Mouse (Mus musculus): ENCODE data around the gene Runx2. TPM values are rescaled to one million over a fixed set of nuclear protein-coding genes. Genes with fewer than 3 reads are reported as not detected.

Runx2 gene
- polyA plus RNA-seq, 1 experiment from 2014 or later, result 0.23 TPM

DNA sequence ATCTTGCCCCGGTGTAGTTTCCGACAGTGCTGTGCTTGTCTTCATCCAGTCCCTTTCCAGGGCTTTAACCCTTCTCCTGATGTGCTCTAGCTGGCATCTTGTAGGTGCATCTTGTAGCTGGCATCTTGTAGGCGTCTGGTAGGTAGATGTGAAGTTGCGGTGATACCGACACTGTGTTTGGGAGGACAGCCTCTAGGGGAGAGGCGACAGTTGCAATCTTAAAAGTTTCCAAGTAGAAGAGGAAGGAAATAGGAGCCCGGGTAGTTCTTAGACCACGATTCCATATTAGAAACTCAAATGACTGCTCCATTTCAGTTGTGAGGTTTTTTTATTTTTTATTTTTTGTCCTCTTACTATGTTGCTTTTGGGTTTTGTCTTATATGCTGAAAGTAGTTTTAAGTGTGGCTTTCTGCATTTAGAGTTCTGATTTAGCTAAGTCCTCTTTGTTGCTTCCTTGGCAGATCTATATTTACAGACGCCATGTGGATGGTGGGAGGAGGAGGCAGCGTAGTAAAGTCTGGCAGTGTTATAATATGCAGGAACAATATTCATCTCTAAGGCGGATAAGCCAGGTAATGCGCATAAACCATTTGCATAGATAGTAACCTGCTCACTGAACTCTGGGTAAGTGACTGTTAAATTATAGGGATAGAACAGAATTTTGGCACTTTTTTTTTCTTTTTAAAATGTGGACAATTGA is 22.2 kb downstream of the Runx2 start:
- Histone ChIP-seq H3K9me3 (replicated peaks) (no peaks in the 10 kb centered on the region), H3K4me3 (no peak overlapping the region), H3K27ac (no peak overlapping the region), H3K4me2 (no peak overlapping the region), H3K36me3 (no peaks in the 10 kb centered on the region), H3K4me1 (replicated peaks) (no peaks in the 10 kb centered on the region), H3K27me3 (no peaks in the 10 kb centered on the region), H3K9ac (no peak overlapping the region)
- no peak for ATAC-seq (replicated peaks; ENCODE audit: insufficient number of reproducible peaks, insufficient read depth, low FRiP score, low read depth)
- WGBS, result 82% methylated on average over 12 of the region's 12 CpGs

GRCm38 (mm10) chr17:44788982-44789747 is 25.4 kb downstream of the Runx2 start:
- no peak overlapping the region for H3K4me3 ChIP-seq
- ATAC-seq (replicated peaks; ENCODE audit: insufficient number of reproducible peaks, insufficient read depth, low FRiP score, low read depth), result no peak
- H3K27me3 ChIP-seq, result no peaks in the 10 kb centered on the region
- H3K9ac ChIP-seq, result no peak overlapping the region
- no peaks in the 10 kb centered on the region for H3K9me3 ChIP-seq (replicated peaks)
- H3K27ac ChIP-seq, result peak overlapping the region; percentile 37; the same call in 1 of the 2 replicates
- 71% methylated on average over 5 of the region's 5 CpGs for WGBS
- no peaks in the 10 kb centered on the region for H3K4me1 ChIP-seq (replicated peaks)
- H3K4me2 ChIP-seq, result no peak overlapping the region
- H3K36me3 ChIP-seq, result no peaks in the 10 kb centered on the region

DNA sequence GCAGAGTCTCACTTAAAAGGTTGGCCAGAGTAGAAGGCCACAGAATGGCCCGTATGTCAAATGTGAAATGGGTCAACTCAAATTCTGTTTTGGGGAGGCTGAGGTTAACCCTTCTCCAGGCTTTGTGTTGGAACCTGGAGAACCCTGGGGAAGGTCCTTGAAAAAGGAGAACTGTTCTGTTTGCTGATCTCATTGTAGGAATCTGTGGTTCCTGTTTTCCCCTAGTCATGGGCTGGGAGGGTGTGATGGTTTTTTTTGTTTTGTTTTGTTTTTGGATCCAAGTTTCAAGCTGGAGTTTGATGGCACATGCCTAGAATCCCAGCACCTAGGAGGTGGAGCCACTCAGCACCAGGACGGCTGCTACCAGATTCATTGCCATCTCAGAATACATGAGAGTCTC is 31.5 kb downstream of the Runx2 start:
- H3K27ac ChIP-seq, result no peak overlapping the region
- WGBS, result 83% methylated on average over 2 of the region's 2 CpGs

GRCm38 (mm10) chr17:44782366-44782765 is 32.2 kb downstream of the Runx2 start:
- WGBS, result 89% methylated on average over 4 of the region's 4 CpGs
- Histone ChIP-seq H3K4me2 (no peak overlapping the region), H3K27me3 (no peaks in the 10 kb centered on the region), H3K9me3 (replicated peaks) (no peaks in the 10 kb centered on the region), H3K27ac (no peak overlapping the region), H3K4me3 (no peak overlapping the region), H3K4me1 (replicated peaks) (peaks cover 3% of the 10 kb centered on the region; the same call in 1 of the 2 replicates), H3K9ac (no peak overlapping the region), H3K36me3 (no peaks in the 10 kb centered on the region)
- no peak for ATAC-seq (replicated peaks; ENCODE audit: insufficient number of reproducible peaks, insufficient read depth, low FRiP score, low read depth)

More for the DNA sequence above, 31.5 kb downstream of the Runx2 start:
- Histone ChIP-seq H3K9me3 (replicated peaks) (no peaks in the 10 kb centered on the region), H3K4me3 (no peak overlapping the region), H3K9ac (no peak overlapping the region), H3K36me3 (no peaks in the 10 kb centered on the region), H3K4me2 (no peak overlapping the region), H3K4me1 (replicated peaks) (peaks cover 1% of the 10 kb centered on the region; the same call in 1 of the 2 replicates), H3K27me3 (no peaks in the 10 kb centered on the region)
- no peak for ATAC-seq (replicated peaks; ENCODE audit: insufficient number of reproducible peaks, insufficient read depth, low FRiP score, low read depth)

- WGBS, result 48% methylated on average over 4 of the region's 4 CpGs
- H3K9me3 ChIP-seq (replicated peaks), result no peaks in the 10 kb centered on the region
- no peak for ATAC-seq (replicated peaks; ENCODE audit: insufficient number of reproducible peaks, insufficient read depth, low FRiP score, low read depth)
- no peak overlapping the region for H3K4me3 ChIP-seq
- peaks cover 3% of the 10 kb centered on the region; the same call in 1 of the 2 replicates for H3K4me1 ChIP-seq (replicated peaks)
- H3K9ac ChIP-seq, result no peak overlapping the region
- H3K36me3 ChIP-seq, result no peaks in the 10 kb centered on the region
- H3K27ac ChIP-seq, result no peak overlapping the region
- H3K27me3 ChIP-seq, result no peaks in the 10 kb centered on the region
- no peak overlapping the region for H3K4me2 ChIP-seq
Measured at GRCm38 (mm10) chr17:44780353-44780752, 34.2 kb downstream of the Runx2 start.

DNA sequence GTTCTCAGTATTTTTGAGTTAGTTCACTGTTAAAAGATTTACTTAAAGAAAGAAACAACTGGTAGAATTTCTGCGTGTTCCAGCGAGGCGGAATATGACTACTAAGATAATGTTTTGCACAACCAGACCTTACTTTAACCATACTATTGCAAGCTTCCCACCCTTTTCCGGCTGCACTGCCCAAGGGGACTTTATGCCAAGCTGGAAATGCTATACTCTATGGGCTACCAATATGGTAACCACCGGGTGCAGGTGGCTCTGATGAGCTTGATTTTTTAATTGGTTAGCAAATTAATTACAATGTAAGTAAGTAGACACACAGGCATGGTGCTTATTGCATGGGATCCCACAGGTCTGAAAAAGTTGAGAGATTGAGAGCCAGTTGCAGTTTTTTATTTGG is 36.5 kb downstream of the Runx2 start:
- Histone ChIP-seq H3K36me3 (no peaks in the 10 kb centered on the region), H3K27ac (no peak overlapping the region), H3K27me3 (no peaks in the 10 kb centered on the region), H3K4me2 (peak overlapping the region; percentile 87), H3K4me1 (replicated peaks) (peaks cover 3% of the 10 kb centered on the region; the same call in 1 of the 2 replicates), H3K4me3 (peak overlapping the region; percentile 86), H3K9ac (no peak overlapping the region), H3K9me3 (replicated peaks) (no peaks in the 10 kb centered on the region)
- no peak for ATAC-seq (replicated peaks; ENCODE audit: insufficient number of reproducible peaks, insufficient read depth, low FRiP score, low read depth)
- 70% methylated on average over 5 of the region's 5 CpGs for WGBS

- no peaks in the 10 kb centered on the region for H3K9me3 ChIP-seq (replicated peaks)
- peaks cover 3% of the 10 kb centered on the region; the same call in 1 of the 2 replicates for H3K4me1 ChIP-seq (replicated peaks)
- H3K4me2 ChIP-seq, result peak overlapping the region; percentile 87
- no peaks in the 10 kb centered on the region for H3K27me3 ChIP-seq
- no peaks in the 10 kb centered on the region for H3K36me3 ChIP-seq
- H3K9ac ChIP-seq, result peak overlapping the region; percentile 93
- H3K4me3 ChIP-seq, result peak overlapping the region; percentile 86
- peak; percentile 76 for ATAC-seq (replicated peaks; ENCODE audit: insufficient number of reproducible peaks, insufficient read depth, low FRiP score, low read depth)
- peak overlapping the region; percentile 91 for H3K27ac ChIP-seq
- WGBS, result under 1% methylated on average over 35 of the region's 35 CpGs
Measured at GRCm38 (mm10) chr17:44777337-44777804, 37.2 kb downstream of the Runx2 start.

DNA sequence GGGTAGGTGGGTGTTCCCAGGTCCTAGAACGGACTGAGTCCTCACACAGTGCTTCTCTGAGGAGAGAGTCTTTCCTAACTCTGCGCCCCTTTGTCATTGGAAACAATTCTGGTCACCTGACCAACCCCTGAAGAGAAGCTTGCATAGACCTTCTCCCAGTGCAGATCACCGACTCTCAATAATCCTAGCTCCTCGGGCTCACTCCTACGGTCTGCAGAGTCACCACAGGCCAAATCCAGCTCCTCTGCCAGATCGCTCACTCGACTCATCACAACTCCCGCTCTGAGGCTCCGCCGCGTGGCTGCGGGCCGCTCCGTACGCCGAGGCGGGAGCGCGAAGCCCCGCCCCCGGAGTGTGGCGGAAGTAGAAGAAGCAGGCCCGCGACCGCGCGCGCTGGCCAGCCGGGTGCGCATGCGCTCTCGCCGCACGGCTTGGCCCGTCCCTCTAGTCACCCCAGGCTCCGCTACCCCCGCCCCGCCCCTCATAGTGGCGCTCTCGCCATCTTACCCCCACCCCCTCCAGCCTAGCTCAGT is 37.8 kb downstream of the Runx2 start, which contains the start of gene Supt3:
Gene Supt3 (plus strand): TSS at position 415 of the 533 bp plus-strand sequence.
- Histone ChIP-seq H3K4me1 (replicated peaks) (peaks cover 3% of the 10 kb centered on the region; the same call in 1 of the 2 replicates), H3K9me3 (replicated peaks) (no peaks in the 10 kb centered on the region)
- peak; percentile 98 for ATAC-seq (replicated peaks; ENCODE audit: insufficient number of reproducible peaks, insufficient read depth, low FRiP score, low read depth)

DNA sequence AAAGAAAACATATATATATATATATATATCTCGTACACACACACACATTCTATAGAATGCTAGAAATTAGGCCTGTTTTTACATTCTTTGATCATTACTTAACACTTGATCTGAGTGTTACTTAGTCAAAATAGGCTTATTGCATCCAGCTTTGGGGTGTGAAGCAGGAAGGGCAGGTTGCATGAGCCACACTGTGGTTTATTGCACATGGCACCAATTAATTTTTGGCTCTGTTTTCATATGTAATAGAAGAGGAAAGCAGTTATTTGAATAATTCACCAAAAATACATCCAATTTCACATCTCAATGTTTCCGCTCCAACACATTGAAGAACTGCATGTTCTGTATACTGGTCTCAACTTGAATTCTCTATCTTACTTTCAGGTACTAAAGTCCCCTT is 42.0 kb downstream of the Runx2 start:
- H3K27me3 ChIP-seq, result no peaks in the 10 kb centered on the region
- H3K27ac ChIP-seq, result no peak overlapping the region
- 84% methylated on average over 2 of the region's 2 CpGs for WGBS
- no peaks in the 10 kb centered on the region for H3K36me3 ChIP-seq
- H3K9ac ChIP-seq, result no peak overlapping the region
- H3K4me3 ChIP-seq, result no peak overlapping the region
- ATAC-seq (replicated peaks; ENCODE audit: insufficient number of reproducible peaks, insufficient read depth, low FRiP score, low read depth), result no peak
- no peaks in the 10 kb centered on the region for H3K9me3 ChIP-seq (replicated peaks)
- no peak overlapping the region for H3K4me2 ChIP-seq
- no peaks in the 10 kb centered on the region for H3K4me1 ChIP-seq (replicated peaks)

More for the DNA sequence above, 37.8 kb downstream of the Runx2 start, which contains the start of gene Supt3:
- Histone ChIP-seq H3K9ac (peak within 1 kb of the TSS; percentile 93), H3K27ac (peak within 1 kb of the TSS; percentile 91), H3K4me2 (peak within 1 kb of the TSS; percentile 87), H3K27me3 (no peaks in the 10 kb centered on the region), H3K4me3 (peak within 1 kb of the TSS; percentile 86), H3K36me3 (no peaks in the 10 kb centered on the region)
- WGBS, result under 1% methylated on average over 40 of the region's 40 CpGs

DNA sequence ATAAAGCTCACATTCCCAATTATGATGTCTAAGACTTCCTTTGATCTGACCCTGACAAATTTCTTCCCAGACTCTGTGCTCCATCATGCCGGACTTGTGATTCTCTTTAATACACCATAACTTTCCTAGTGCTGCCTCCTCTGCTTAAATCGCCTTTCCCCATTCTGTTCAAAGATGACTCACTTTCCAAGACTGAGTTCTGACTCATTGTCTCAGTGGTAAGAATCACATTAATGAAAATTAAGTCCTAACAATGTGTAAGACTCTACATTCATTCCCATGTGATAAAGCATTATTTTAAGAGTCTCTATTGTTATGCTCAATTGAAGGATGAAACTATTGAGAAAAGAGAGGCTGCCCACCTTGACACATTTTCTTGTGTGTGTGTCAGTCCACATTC is 43.7 kb downstream of the Runx2 start:
- no peak for ATAC-seq (replicated peaks; ENCODE audit: insufficient number of reproducible peaks, insufficient read depth, low FRiP score, low read depth)
- H3K9me3 ChIP-seq (replicated peaks), result no peaks in the 10 kb centered on the region
- WGBS, result 84% methylated on average over 2 of the region's 2 CpGs

DNA sequence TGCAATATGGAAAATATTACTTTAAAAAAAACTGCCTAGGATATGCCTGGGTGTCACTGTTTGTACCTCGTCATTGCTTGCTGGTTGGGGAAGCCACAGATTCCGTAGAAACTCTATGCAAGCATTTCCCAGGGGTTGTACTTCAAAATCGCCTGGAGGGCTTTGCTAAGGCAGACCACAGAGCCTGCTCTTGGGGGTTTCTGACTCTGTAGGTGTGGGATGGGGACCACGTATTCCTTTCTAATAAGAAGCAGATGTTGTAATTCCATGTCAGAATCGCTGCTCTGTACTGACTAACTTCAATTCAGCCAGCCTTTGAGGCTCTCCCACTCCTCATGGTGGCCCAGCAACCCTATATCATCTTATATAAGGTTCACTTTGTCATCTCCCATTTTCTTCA is 46.1 kb downstream of the Runx2 start:
- no peak overlapping the region for H3K9ac ChIP-seq
- no peaks in the 10 kb centered on the region for H3K4me1 ChIP-seq (replicated peaks)
- no peaks in the 10 kb centered on the region for H3K36me3 ChIP-seq
- no peak overlapping the region for H3K4me3 ChIP-seq
- no peak for ATAC-seq (replicated peaks; ENCODE audit: insufficient number of reproducible peaks, insufficient read depth, low FRiP score, low read depth)
- H3K9me3 ChIP-seq (replicated peaks), result no peaks in the 10 kb centered on the region
- WGBS, result 56% methylated on average over 5 of the region's 5 CpGs
- H3K4me2 ChIP-seq, result no peak overlapping the region
- H3K27ac ChIP-seq, result no peak overlapping the region
- H3K27me3 ChIP-seq, result no peaks in the 10 kb centered on the region

More for the DNA sequence above, 43.7 kb downstream of the Runx2 start:
- Histone ChIP-seq H3K4me2 (no peak overlapping the region), H3K36me3 (no peaks in the 10 kb centered on the region), H3K27ac (no peak overlapping the region), H3K4me3 (no peak overlapping the region), H3K9ac (no peak overlapping the region), H3K4me1 (replicated peaks) (no peaks in the 10 kb centered on the region), H3K27me3 (no peaks in the 10 kb centered on the region)
